Mouse (Mus musculus): ENCODE measurements around the gene Baz1b.

DNA sequence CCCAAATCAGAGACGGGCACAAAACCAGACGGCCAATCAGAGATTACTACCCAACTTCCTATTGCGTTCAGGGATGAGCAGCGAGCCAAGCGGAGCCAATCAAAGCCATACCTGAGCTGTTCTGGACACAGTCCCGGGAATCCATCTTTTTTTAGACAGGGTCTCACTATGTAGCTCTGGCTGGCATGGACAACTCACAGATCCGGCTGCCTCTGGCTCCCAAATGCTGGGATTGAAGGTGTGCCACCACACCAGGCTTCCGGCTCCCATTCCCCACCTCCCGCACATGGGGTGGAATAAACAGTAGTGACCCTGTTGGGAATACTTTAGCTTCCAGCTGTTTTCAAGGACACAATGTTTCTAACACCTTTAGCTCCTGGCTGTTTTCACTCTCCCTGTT lies 93.2 kb downstream of the Baz1b start:
- TF ChIP-seq POLR2A (IDR thresholded peaks at IDR 0.05; ENCODE audit: borderline replicate concordance, control insufficient read depth, low read depth, low read length): no peak
- TF ChIP-seq CTCF (IDR thresholded peaks at IDR 0.05; ENCODE audit: control insufficient read depth, insufficient read depth, low read length): no peak
